Mouse (Mus musculus) naive thymus-derived CD4-positive, alpha-beta T cell, adult 5 months (primary cell): ENCODE data around the gene Afg3l1. TPM values are rescaled to one million over a fixed set of nuclear protein-coding genes. Genes with fewer than 3 reads are reported as not detected.

Experiments
- polyA plus RNA-seq: library from polyadenylated mRNA; unstranded; fragments of 100-300 nt; shearing (Covaris generic); gene quantifications from one replicate; pipeline ENCODE4 v1.2.1, GENCODE M21; 2017

Gene Afg3l1
- 70.2 TPM for polyA plus RNA-seq

GRCm38 (mm10) chr8:123477737-123478258, at the start of gene Afg3l1:
Afg3l1 (plus strand) TSS chr8:123477903.

GRCm38 (mm10) chr8:123514781-123515539, 37.3 kb downstream of the Afg3l1 start, which contains the start of gene Dbndd1:
Dbndd1 (minus strand) TSS chr8:123515463.

GRCm38 (mm10) chr8:123518667-123519066, 41.0 kb downstream of the Afg3l1 start, which contains the start of gene Gas8:
Gas8 (plus strand) TSS chr8:123518834.

Other genes with a start within 250 kb of the Afg3l1 start
- 15.3 TPM for gene Spata2l, start 241.7 kb upstream of the Afg3l1 start, polyA plus RNA-seq
- 43.1 TPM for gene Zfp276, start 223.7 kb upstream of the Afg3l1 start, polyA plus RNA-seq
- 20.9 TPM for gene Vps9d1, start 223.6 kb upstream of the Afg3l1 start, polyA plus RNA-seq
- gene Fanca, start 159.3 kb upstream of the Afg3l1 start, polyA plus RNA-seq: 8.5 TPM
- not detected for gene Spire2, start 145.2 kb upstream of the Afg3l1 start, polyA plus RNA-seq
- 353 TPM for gene Tcf25, start 104.2 kb upstream of the Afg3l1 start, polyA plus RNA-seq
- gene Mc1r, start 70.8 kb upstream of the Afg3l1 start, polyA plus RNA-seq: not detected
- gene Tubb3, start 66.5 kb upstream of the Afg3l1 start, polyA plus RNA-seq: 0.61 TPM
- gene Def8, start 54.4 kb upstream of the Afg3l1 start, polyA plus RNA-seq: 13.2 TPM
- not detected for gene Dbndd1, start 37.6 kb downstream of the Afg3l1 start, polyA plus RNA-seq
- gene Gas8, start 40.9 kb downstream of the Afg3l1 start, polyA plus RNA-seq: 1.9 TPM
- gene Rhou, start 176.0 kb downstream of the Afg3l1 start, polyA plus RNA-seq: not detected